Mouse (Mus musculus): ENCODE measurements around the gene Foxa3. TPM values are rescaled to one million over a fixed set of nuclear protein-coding genes. Genes with fewer than 3 reads are reported as not detected.
A peak's percentile ranks its signal among the peaks of the same experiment; 100 is the strongest.
"Not testable (repeated sequence)": the region's sequence is repeated elsewhere in the genome, so short reads cannot be mapped to it uniquely, and the experiment has no call there.

The Foxa3 gene
- polyA plus RNA-seq (2015; fragmentation: Nextera tagmentation; extraction: Ambion mirVana): 0.62 and 1.8 TPM in 2 replicates

- 4% methylated on average over 30 of the region's 30 CpGs for WGBS
- Histone ChIP-seq H3K27me3 (peaks cover 44% of the 10 kb centered on the region), H3K4me2 (peak within 1 kb of the TSS; percentile 87), H3K9ac (peak within 1 kb of the TSS; percentile 96), H3K4me3 (peak within 1 kb of the TSS; percentile 95), H3K36me3 (no peaks in the 10 kb centered on the region), H3K9me3 (no peaks in the 10 kb centered on the region), H3K27ac (peak within 1 kb of the TSS; percentile 51; the same call in 1 of the 2 replicates), H3K4me1 (peaks cover 37% of the 10 kb centered on the region)
- ATAC-seq (ENCODE audit: insufficient number of reproducible peaks, insufficient read depth, low FRiP score, low TSS enrichment, low read depth): no peak
Observed at GRCm38 (mm10) chr7:19023357-19023814, at the start of gene Foxa3. Gene Foxa3, minus strand, starts transcription at chr7:19023538.

- H3K36me3 ChIP-seq; H3K4me2 ChIP-seq; H3K27ac ChIP-seq; ATAC-seq (ENCODE audit: insufficient number of reproducible peaks, insufficient read depth, low FRiP score, low TSS enrichment, low read depth); H3K9me3 ChIP-seq; H3K9ac ChIP-seq; H3K4me1 ChIP-seq; H3K4me3 ChIP-seq: not testable (repeated sequence)
- peaks cover 18% of the 10 kb centered on the region for H3K27me3 ChIP-seq
- WGBS: 63% methylated on average over 3 of the region's 3 CpGs
Observed at GRCm38 (mm10) chr7:19071024-19071423, 47.7 kb upstream of the Foxa3 start.

DNA sequence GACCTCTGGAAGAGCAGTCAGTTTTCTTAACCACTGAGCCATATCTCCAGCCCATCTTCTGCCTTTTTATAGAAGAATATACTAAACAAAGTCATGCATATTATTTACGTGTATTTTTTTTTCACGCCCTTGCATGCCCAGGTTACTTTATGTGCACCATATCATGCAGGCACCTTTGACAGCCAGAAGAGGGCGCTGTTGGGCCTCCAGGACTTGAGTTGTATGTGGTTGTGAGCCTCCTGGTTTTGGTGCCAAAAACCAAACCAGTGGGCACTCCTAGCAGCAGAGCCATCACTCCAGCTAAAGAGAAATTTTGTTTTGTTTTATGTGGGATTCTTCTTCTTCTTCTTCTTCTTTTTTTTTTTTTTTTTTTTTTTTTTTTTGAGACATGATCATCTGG lies 46.2 kb upstream of the Foxa3 start:
- no peaks in the 10 kb centered on the region for H3K36me3 ChIP-seq
- H3K4me1 ChIP-seq: no peaks in the 10 kb centered on the region
- peaks cover 34% of the 10 kb centered on the region for H3K27me3 ChIP-seq
- H3K9ac ChIP-seq: no peak overlapping the region
- 55% methylated on average over 3 of the region's 3 CpGs for WGBS
- H3K27ac ChIP-seq: no peak overlapping the region
- no peak overlapping the region for H3K4me3 ChIP-seq
- no peaks in the 10 kb centered on the region for H3K9me3 ChIP-seq
- no peak for ATAC-seq (ENCODE audit: insufficient number of reproducible peaks, insufficient read depth, low FRiP score, low TSS enrichment, low read depth)
- no peak overlapping the region for H3K4me2 ChIP-seq

- WGBS: 11% methylated on average over 2 of the region's 2 CpGs
- no peaks in the 10 kb centered on the region for H3K4me1 ChIP-seq
Observed at GRCm38 (mm10) chr7:19068707-19069106, 45.4 kb upstream of the Foxa3 start.

GRCm38 (mm10) chr7:19067935-19068334 lies 44.6 kb upstream of the Foxa3 start:
- WGBS: 71% methylated on average over 12 of the region's 14 CpGs
- H3K27me3 ChIP-seq: peaks cover 38% of the 10 kb centered on the region
- H3K27ac ChIP-seq: no peak overlapping the region
- no peaks in the 10 kb centered on the region for H3K36me3 ChIP-seq
- no peak overlapping the region for H3K4me3 ChIP-seq
- H3K9ac ChIP-seq: no peak overlapping the region
- no peak for ATAC-seq (ENCODE audit: insufficient number of reproducible peaks, insufficient read depth, low FRiP score, low TSS enrichment, low read depth)
- no peaks in the 10 kb centered on the region for H3K9me3 ChIP-seq
- H3K4me1 ChIP-seq: no peaks in the 10 kb centered on the region
- H3K4me2 ChIP-seq: no peak overlapping the region

More at GRCm38 (mm10) chr7:19068707-19069106, 45.4 kb upstream of the Foxa3 start:
- no peak overlapping the region for H3K27ac ChIP-seq
- H3K9ac ChIP-seq: no peak overlapping the region
- no peak for ATAC-seq (ENCODE audit: insufficient number of reproducible peaks, insufficient read depth, low FRiP score, low TSS enrichment, low read depth)
- H3K27me3 ChIP-seq: peaks cover 38% of the 10 kb centered on the region
- H3K9me3 ChIP-seq: no peaks in the 10 kb centered on the region
- H3K4me2 ChIP-seq: no peak overlapping the region
- H3K4me3 ChIP-seq: no peak overlapping the region
- no peaks in the 10 kb centered on the region for H3K36me3 ChIP-seq

DNA sequence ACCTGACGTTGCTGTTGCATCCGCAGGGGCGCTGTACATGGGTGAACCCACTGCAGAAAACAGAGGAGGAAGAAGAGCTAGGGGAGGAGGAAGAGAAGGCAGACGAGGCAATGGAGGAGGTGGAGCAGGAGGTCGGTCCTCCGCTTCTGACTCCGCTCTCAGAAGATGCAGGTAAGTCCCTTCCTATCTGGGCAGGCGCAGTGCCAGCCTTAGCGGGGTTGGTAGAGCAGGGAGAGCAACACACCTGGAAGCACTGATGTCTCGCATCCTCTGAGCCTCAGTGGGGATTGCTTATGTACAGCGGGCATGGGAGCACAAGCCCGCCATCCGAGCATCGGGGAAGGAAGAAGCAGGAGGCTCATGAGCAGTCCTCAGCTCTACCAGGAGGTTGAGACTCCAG lies 43.7 kb upstream of the Foxa3 start:
- 48% methylated on average over 14 of the region's 14 CpGs for WGBS
- no peak for ATAC-seq (ENCODE audit: insufficient number of reproducible peaks, insufficient read depth, low FRiP score, low TSS enrichment, low read depth)
- Histone ChIP-seq H3K4me3 (no peak overlapping the region), H3K27me3 (peaks cover 38% of the 10 kb centered on the region), H3K9me3 (no peaks in the 10 kb centered on the region), H3K9ac (no peak overlapping the region), H3K4me2 (no peak overlapping the region), H3K36me3 (no peaks in the 10 kb centered on the region), H3K4me1 (no peaks in the 10 kb centered on the region), H3K27ac (no peak overlapping the region)

GRCm38 (mm10) chr7:19065896-19066295 lies 42.6 kb upstream of the Foxa3 start:
- Histone ChIP-seq H3K9ac (peak overlapping the region; percentile 36; the same call in 1 of the 2 replicates), H3K4me3 (peak overlapping the region; percentile 22), H3K27ac (no peak overlapping the region), H3K4me2 (peak overlapping the region; percentile 45), H3K9me3 (no peaks in the 10 kb centered on the region), H3K36me3 (no peaks in the 10 kb centered on the region), H3K4me1 (no peaks in the 10 kb centered on the region), H3K27me3 (peaks cover 38% of the 10 kb centered on the region)
- WGBS: 58% methylated on average over 13 of the region's 13 CpGs
- no peak for ATAC-seq (ENCODE audit: insufficient number of reproducible peaks, insufficient read depth, low FRiP score, low TSS enrichment, low read depth)

DNA sequence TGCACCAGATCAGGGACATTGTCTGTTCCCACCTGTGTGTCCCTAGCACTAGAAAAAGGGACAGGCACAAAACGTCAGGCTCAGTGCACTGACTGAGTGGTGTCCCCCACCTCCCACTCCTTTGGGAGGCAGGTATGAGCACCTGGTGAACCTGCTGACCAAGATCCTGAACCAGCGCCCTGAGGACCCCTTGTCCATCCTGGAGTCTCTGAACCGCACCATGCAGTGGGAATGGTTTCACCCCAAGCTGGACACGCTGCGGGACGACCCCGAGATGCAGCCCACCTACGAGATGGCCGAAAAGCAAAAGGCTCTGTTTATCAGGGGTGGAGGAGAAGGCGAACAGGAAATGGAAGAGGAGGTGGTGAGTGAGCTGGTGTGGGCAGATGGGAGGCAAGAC lies 34.1 kb upstream of the Foxa3 start:
- 84% methylated on average over 10 of the region's 10 CpGs for WGBS
- peaks cover 10% of the 10 kb centered on the region for H3K4me1 ChIP-seq

GRCm38 (mm10) chr7:19055108-19055507 lies 31.8 kb upstream of the Foxa3 start:
- H3K36me3 ChIP-seq: peaks cover 44% of the 10 kb centered on the region
- no peaks in the 10 kb centered on the region for H3K9me3 ChIP-seq
- 94% methylated on average over 8 of the region's 8 CpGs for WGBS
- peaks cover 10% of the 10 kb centered on the region for H3K4me1 ChIP-seq
- H3K27me3 ChIP-seq: no peaks in the 10 kb centered on the region
- peak overlapping the region; percentile 53; the same call in 1 of the 2 replicates for H3K9ac ChIP-seq
- no peak overlapping the region for H3K4me3 ChIP-seq
- no peak overlapping the region for H3K27ac ChIP-seq
- no peak for ATAC-seq (ENCODE audit: insufficient number of reproducible peaks, insufficient read depth, low FRiP score, low TSS enrichment, low read depth)
- H3K4me2 ChIP-seq: peak overlapping the region; percentile 50; the same call in 1 of the 2 replicates

More for the DNA sequence above, 34.1 kb upstream of the Foxa3 start:
- Histone ChIP-seq H3K9me3 (no peaks in the 10 kb centered on the region), H3K36me3 (peaks cover 22% of the 10 kb centered on the region), H3K4me2 (no peak overlapping the region), H3K9ac (no peak overlapping the region), H3K27ac (no peak overlapping the region), H3K27me3 (no peaks in the 10 kb centered on the region), H3K4me3 (no peak overlapping the region)
- no peak for ATAC-seq (ENCODE audit: insufficient number of reproducible peaks, insufficient read depth, low FRiP score, low TSS enrichment, low read depth)

GRCm38 (mm10) chr7:19054777-19055076 lies 31.4 kb upstream of the Foxa3 start:
- H3K9ac ChIP-seq: peak overlapping the region; percentile 53; the same call in 1 of the 2 replicates
- 74% methylated on average over 9 of the region's 9 CpGs for WGBS

DNA sequence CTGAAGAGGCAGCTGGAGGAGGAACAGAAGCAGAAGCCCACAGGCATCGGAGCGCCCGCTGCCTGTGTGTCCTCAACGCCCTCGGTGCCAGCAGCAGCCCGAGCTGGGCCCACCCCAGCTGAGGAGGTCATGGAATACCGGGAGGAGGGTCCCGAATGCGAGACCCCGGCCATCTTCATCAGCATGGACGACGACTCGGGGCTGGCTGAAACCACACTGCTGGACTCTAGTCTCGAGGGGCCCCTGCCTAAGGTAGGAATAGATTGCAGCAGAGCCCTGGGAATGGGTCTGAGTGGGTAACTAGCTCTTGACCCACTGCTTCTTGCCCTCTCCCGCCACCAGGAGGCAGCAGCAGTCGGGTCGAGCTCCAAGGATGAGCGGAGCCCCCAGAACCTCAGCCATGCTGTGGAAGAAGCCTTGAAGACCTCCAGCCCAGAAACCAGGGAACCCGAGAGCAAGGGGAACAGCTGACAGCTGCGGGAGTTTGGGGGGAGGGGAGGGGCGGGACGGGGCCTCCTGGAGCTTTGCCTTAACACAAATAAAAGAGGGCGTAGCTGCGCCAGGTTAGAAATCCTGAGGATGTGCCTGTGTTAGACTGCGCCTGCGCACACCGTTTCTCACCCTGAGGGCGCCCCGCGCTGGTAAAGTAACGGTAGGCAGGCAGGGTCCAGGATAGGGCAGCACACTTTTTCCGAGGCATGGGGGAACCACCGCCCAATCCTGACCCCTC lies 30.9 kb upstream of the Foxa3 start, which contains the start of gene Rsph6a:
Gene Rsph6a (plus strand): TSS at position 644 of the 730 bp plus-strand sequence.
- Histone ChIP-seq H3K4me1 (peaks cover 10% of the 10 kb centered on the region), H3K27me3 (no peaks in the 10 kb centered on the region), H3K9me3 (no peaks in the 10 kb centered on the region), H3K4me3 (0 out of 2 replicates have a peak within 1 kb of the TSS, but pooled peaks have one; percentile 14), H3K9ac (peak within 1 kb of the TSS; percentile 53; the same call in 1 of the 2 replicates), H3K4me2 (peak within 1 kb of the TSS; percentile 50), H3K27ac (0 out of 2 replicates have a peak within 1 kb of the TSS, but pooled peaks have one; percentile 16), H3K36me3 (peaks cover 53% of the 10 kb centered on the region)
- ATAC-seq (ENCODE audit: insufficient number of reproducible peaks, insufficient read depth, low FRiP score, low TSS enrichment, low read depth): 0 out of 2 replicates have a peak, but pooled peaks have one; percentile 39
- 29% methylated on average over 33 of the region's 33 CpGs for WGBS

More at GRCm38 (mm10) chr7:19054777-19055076, 31.4 kb upstream of the Foxa3 start:
- Histone ChIP-seq H3K9me3 (no peaks in the 10 kb centered on the region), H3K27me3 (no peaks in the 10 kb centered on the region), H3K36me3 (peaks cover 48% of the 10 kb centered on the region), H3K27ac (no peak overlapping the region), H3K4me2 (peak overlapping the region; percentile 50), H3K4me1 (peaks cover 10% of the 10 kb centered on the region), H3K4me3 (0 out of 2 replicates have a peak overlapping the region, but pooled peaks have one; percentile 14)
- ATAC-seq (ENCODE audit: insufficient number of reproducible peaks, insufficient read depth, low FRiP score, low TSS enrichment, low read depth): no peak

- Histone ChIP-seq H3K4me1 (peaks cover 10% of the 10 kb centered on the region), H3K9me3 (no peaks in the 10 kb centered on the region), H3K27me3 (no peaks in the 10 kb centered on the region), H3K36me3 (peaks cover 64% of the 10 kb centered on the region), H3K9ac (no peak overlapping the region), H3K4me3 (no peak overlapping the region), H3K27ac (no peak overlapping the region), H3K4me2 (no peak overlapping the region)
- 93% methylated on average over 7 of the region's 7 CpGs for WGBS
- no peak for ATAC-seq (ENCODE audit: insufficient number of reproducible peaks, insufficient read depth, low FRiP score, low TSS enrichment, low read depth)
Observed at GRCm38 (mm10) chr7:19053136-19053532, 29.8 kb upstream of the Foxa3 start.

Measured in embryonic facial prominence, embryonic 13.5 days (tissue).